8 mouse cellular contexts compared by ENCODE assay signal in the genomic region with DNA sequence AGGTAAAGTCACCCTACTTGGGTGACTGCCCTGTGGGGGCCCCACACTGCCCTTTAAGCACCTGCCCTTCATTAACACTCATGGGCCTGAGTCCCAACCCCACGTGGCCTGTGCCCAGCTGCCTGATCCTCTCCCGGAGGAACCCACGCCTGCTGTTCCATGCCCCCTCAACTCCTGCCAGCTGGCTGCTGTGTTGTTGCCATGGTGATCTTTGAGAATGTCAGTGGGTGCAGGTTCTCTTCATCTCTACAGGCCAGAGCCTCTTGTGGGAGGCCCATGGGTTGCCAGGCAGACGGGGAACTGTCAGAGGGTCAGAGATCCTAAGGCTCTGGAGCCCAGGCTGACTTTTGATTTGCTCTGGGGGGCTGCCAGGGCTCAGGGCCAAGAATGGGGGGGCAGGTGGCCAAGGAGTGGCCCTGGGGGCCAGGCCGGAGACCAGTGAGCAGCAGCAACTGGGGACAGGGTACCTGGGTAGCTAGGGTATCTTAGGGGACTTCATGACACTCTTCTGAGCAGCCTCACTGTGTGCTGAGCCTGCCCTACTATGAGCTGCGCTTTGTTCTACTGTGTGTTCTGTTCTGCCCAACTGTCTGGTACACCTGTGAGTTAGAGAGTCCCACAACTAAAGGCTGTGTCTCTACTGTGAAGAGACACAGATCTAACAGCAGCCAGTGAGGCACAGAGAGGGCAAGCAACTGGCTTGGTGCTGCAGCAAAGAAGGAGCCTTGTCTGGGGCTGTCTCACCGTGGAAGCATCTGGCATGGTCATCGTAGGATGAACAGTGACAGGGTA.
DNase-seq lines count a peak whose midpoint lies in the region; ATAC-seq lines count a peak whose summit lies in the region.

No protein-coding gene starts in this region.

- H3K4me3 ChIP-seq in lung, embryonic 15.5 days = no peak overlapping the region
- H3K4me3 ChIP-seq in hindbrain, embryonic 14.5 days (replicated peaks; ENCODE audit: low read length) = no peak overlapping the region
- peak overlapping the region; percentile 62 for H3K4me3 ChIP-seq in liver, embryonic 12.5 days

- no peak overlapping the region for H3K4me2 ChIP-seq in lung, embryonic 15.5 days
- H3K4me2 ChIP-seq in hindbrain, embryonic 14.5 days (replicated peaks) = no peak overlapping the region
- peak overlapping the region; percentile 86 for H3K4me2 ChIP-seq in liver, embryonic 12.5 days

- DNase-seq in adrenal gland, postnatal 10 days = peak; percentile 76
- no peak for DNase-seq in adrenal gland, adult 8-10 months
- DNase-seq in lung, postnatal 10 days = no peak
- peak; percentile 71 for DNase-seq in hindbrain, embryonic 14.5 days (ENCODE audit: low spot score)
- peak; percentile 76 for DNase-seq in right cerebral cortex, adult 2 months (ENCODE audit: low spot score in 2 of 2)
- no peak for DNase-seq in urinary bladder, postnatal 4 days (ENCODE audit: low spot score in 2 of 2)

- H3K9ac ChIP-seq in lung, embryonic 15.5 days = no peak overlapping the region; the same call in 1 of the 2 replicates
- H3K9ac ChIP-seq in hindbrain, embryonic 14.5 days = no peak overlapping the region
- peak overlapping the region; percentile 82 for H3K9ac ChIP-seq in liver, embryonic 12.5 days

- no peaks in the 10 kb centered on the region for H3K36me3 ChIP-seq in lung, embryonic 15.5 days
- H3K36me3 ChIP-seq in hindbrain, embryonic 14.5 days (replicated peaks; ENCODE audit: control insufficient read depth, insufficient read depth) = no peaks in the 10 kb centered on the region
- H3K36me3 ChIP-seq in liver, embryonic 12.5 days = peaks cover 7% of the 10 kb centered on the region; the same call in 1 of the 2 replicates

- H3K27me3 ChIP-seq in lung, embryonic 15.5 days = no peaks in the 10 kb centered on the region
- H3K27me3 ChIP-seq in hindbrain, embryonic 14.5 days (ENCODE audit: control insufficient read depth, insufficient read depth, low read length) = no peaks in the 10 kb centered on the region
- no peaks in the 10 kb centered on the region for H3K27me3 ChIP-seq in liver, embryonic 12.5 days (replicated peaks)

- 0 out of 2 replicates have a peak, but pooled peaks have one; percentile 6 for ATAC-seq in lung, embryonic 15.5 days (ENCODE audit: borderline replicate concordance, extremely low read depth, low FRiP score, low TSS enrichment)
- ATAC-seq in hindbrain, embryonic 14.5 days (ENCODE audit: low FRiP score) = peak; percentile 61; the same call in 1 of the 2 replicates
- no peak for ATAC-seq in liver, embryonic 12.5 days

- H3K9me3 ChIP-seq in lung, embryonic 15.5 days = no peaks in the 10 kb centered on the region
- no peaks in the 10 kb centered on the region for H3K9me3 ChIP-seq in hindbrain, embryonic 14.5 days (ENCODE audit: control insufficient read depth, low read length)
- H3K9me3 ChIP-seq in liver, embryonic 12.5 days (replicated peaks) = no peaks in the 10 kb centered on the region

- H3K4me1 ChIP-seq in lung, embryonic 15.5 days = peaks cover 85% of the 10 kb centered on the region
- peaks cover 89% of the 10 kb centered on the region for H3K4me1 ChIP-seq in hindbrain, embryonic 14.5 days (replicated peaks; ENCODE audit: control insufficient read depth, insufficient read depth, low read length)
- peaks cover 97% of the 10 kb centered on the region for H3K4me1 ChIP-seq in liver, embryonic 12.5 days

- no peak overlapping the region for H3K27ac ChIP-seq in lung, embryonic 15.5 days
- H3K27ac ChIP-seq in hindbrain, embryonic 14.5 days = peak overlapping the region; percentile 69
- peak overlapping the region; percentile 100 for H3K27ac ChIP-seq in liver, embryonic 12.5 days

- WGBS in lung, embryonic 15.5 days = 53% methylated on average over 8 of the region's 8 CpGs
- WGBS in hindbrain, embryonic 14.5 days = 27% methylated on average over 8 of the region's 8 CpGs
- 60% methylated on average over 8 of the region's 8 CpGs for WGBS in liver, embryonic 12.5 days (ENCODE audit: insufficient replicate concordance)

Comparison
In these comparisons a context has a peak if more than half of its experiments do, and no peak if none do; other contexts are left out.
1. DNase-seq: peak in adrenal gland, postnatal 10 days (single experiment), hindbrain, embryonic 14.5 days (single experiment) and right cerebral cortex, adult 2 months (2 of 2); none in adrenal gland, adult 8-10 months (single experiment), lung, postnatal 10 days (single experiment) and urinary bladder, postnatal 4 days (0 of 2).